Mouse (Mus musculus) heart, embryonic 14.5 days (tissue): ENCODE data around the gene Col11a2. TPM values are rescaled to one million over a fixed set of nuclear protein-coding genes. Genes with fewer than 3 reads are reported as not detected.

Experiments used
- ATAC-seq: fragments of 200-750 bp; cut with Nextera tagmentation; 2 replicates; pipeline ENCODE4 v1.8.0; 2017; ENCODE audit warnings: low read depth, moderate TSS enrichment; ENCODE audit not compliant: insufficient number of reproducible peaks, insufficient read depth, low FRiP score
- H3K27ac ChIP-seq, 2 experiments: fragments of 200-500 bp in 1 of 2; fragments of 300-500 bp in 1 of 2; sonication (generic) in 1 of 2; replicated peaks in 1 of 2; 2 replicates each; pipeline ENCODE4 v1.5.1; 2012 to 2014; ENCODE audit warnings: low read depth in 2 of 2, low read length in 2 of 2, control low read depth in 1 of 2, mild to moderate bottlenecking in 1 of 2, mixed read lengths in 1 of 2; ENCODE audit not compliant: control insufficient read depth in 1 of 2, insufficient read depth in 1 of 2
- H3K27me3 ChIP-seq: fragments of 300-500 bp; sonication (generic); 2 replicates; pipeline ENCODE4 v1.6.1; 2014; ENCODE audit warnings: mild to moderate bottlenecking, low read length, control low read depth; ENCODE audit not compliant: control insufficient read depth, insufficient read depth
- H3K36me3 ChIP-seq: fragments of 300-500 bp; sonication (generic); 2 replicates; pipeline ENCODE4 v1.6.1; 2014; ENCODE audit warnings: mild to moderate bottlenecking, control low read depth, low read length, mixed read lengths; ENCODE audit not compliant: control insufficient read depth, insufficient read depth
- H3K4me1 ChIP-seq, 2 experiments: fragments of 200-500 bp in 1 of 2; fragments of 300-500 bp in 1 of 2; sonication (generic) in 1 of 2; 2 replicates each; pipeline ENCODE4 v1.6.1; 2012 to 2014; ENCODE audit warnings: low read length in 2 of 2, control low read depth in 1 of 2, mixed read lengths in 1 of 2; ENCODE audit not compliant: control insufficient read depth in 2 of 2, insufficient read depth in 2 of 2
- H3K4me2 ChIP-seq: fragments of 300-500 bp; sonication (generic); 2 replicates; pipeline ENCODE4 v1.6.1; 2014; ENCODE audit warnings: mild to moderate bottlenecking, low read length
- H3K4me3 ChIP-seq, 2 experiments: fragments of 200-500 bp in 1 of 2; fragments of 300-500 bp in 1 of 2; sonication (generic) in 1 of 2; 2 replicates each; pipeline ENCODE4 v1.5.1; 2012 to 2014; ENCODE audit warnings: low read length in 2 of 2, mild to moderate bottlenecking in 2 of 2, control low read depth in 1 of 2, low read depth in 1 of 2, moderate library complexity in 1 of 2; ENCODE audit not compliant: control insufficient read depth in 1 of 2, insufficient read depth in 1 of 2
- H3K9ac ChIP-seq: fragments of 300-500 bp; sonication (generic); 2 replicates; pipeline ENCODE4 v1.6.1; 2014; ENCODE audit warnings: mild to moderate bottlenecking, low read length
- H3K9me3 ChIP-seq: fragments of 300-500 bp; sonication (generic); 2 replicates; pipeline ENCODE4 v1.6.1; 2016; ENCODE audit warnings: low read length, control low read depth; ENCODE audit not compliant: control insufficient read depth
- WGBS: fragments of 180-500 bp; shearing (Covaris S2); extraction: QIAGEN DNeasy Blood & Tissue Kit; methylation state at CpG from one replicate; pipeline ENCODE4 v1.1.7; 2014; 5-methylcytosine and 5-hydroxymethylcytosine counted together
- polyA plus RNA-seq: library from polyadenylated mRNA; unstranded; fragments of >200 nt; fragmentation: Nextera tagmentation; extraction: Ambion mirVana; gene quantifications from 2 replicates; pipeline ENCODE4 v1.2.1, GENCODE M21; 2014

The Col11a2 gene
- polyA plus RNA-seq, 1 experiment from 2014 or later: 0.51 TPM

- no peaks in the 10 kb centered on the region for H3K27me3 ChIP-seq
- peaks cover 33% of the 10 kb centered on the region for H3K36me3 ChIP-seq
- H3K27ac ChIP-seq: peak overlapping the region; percentile 34 to 82
- H3K9ac ChIP-seq: peak overlapping the region; percentile 82
- peak overlapping the region; percentile 94 for H3K4me2 ChIP-seq
- ATAC-seq: no peak
- no peaks in the 10 kb centered on the region for H3K9me3 ChIP-seq
- 11% methylated on average over 30 of the region's 36 CpGs for WGBS
- H3K4me3 ChIP-seq: peak overlapping the region; percentile 69 to 70
- H3K4me1 ChIP-seq: peaks cover 23 to 52% of the 10 kb centered on the region in 2 experiments
Measured at GRCm38 (mm10) chr17:34026917-34027655, 12.2 kb upstream of the Col11a2 start.

- Histone ChIP-seq H3K9ac (peak within 1 kb of the TSS; percentile 82), H3K36me3 (peaks cover 28% of the 10 kb centered on the region), H3K4me3 (peak within 1 kb of the TSS; percentile 69 to 70), H3K27me3 (no peaks in the 10 kb centered on the region), H3K4me1 (peaks cover 26 to 55% of the 10 kb centered on the region in 2 experiments), H3K4me2 (peak within 1 kb of the TSS; percentile 94), H3K27ac (peak within 1 kb of the TSS; percentile 34 to 82), H3K9me3 (no peaks in the 10 kb centered on the region)
- peak; percentile 73 for ATAC-seq
- WGBS: under 1% methylated on average over 46 of the region's 49 CpGs
Measured at GRCm38 (mm10) chr17:34027656-34028223, 11.5 kb upstream of the Col11a2 start, which contains the start of gene H2-Ke6. TSS of gene H2-Ke6 (minus strand) at chr17:34028060.

DNA sequence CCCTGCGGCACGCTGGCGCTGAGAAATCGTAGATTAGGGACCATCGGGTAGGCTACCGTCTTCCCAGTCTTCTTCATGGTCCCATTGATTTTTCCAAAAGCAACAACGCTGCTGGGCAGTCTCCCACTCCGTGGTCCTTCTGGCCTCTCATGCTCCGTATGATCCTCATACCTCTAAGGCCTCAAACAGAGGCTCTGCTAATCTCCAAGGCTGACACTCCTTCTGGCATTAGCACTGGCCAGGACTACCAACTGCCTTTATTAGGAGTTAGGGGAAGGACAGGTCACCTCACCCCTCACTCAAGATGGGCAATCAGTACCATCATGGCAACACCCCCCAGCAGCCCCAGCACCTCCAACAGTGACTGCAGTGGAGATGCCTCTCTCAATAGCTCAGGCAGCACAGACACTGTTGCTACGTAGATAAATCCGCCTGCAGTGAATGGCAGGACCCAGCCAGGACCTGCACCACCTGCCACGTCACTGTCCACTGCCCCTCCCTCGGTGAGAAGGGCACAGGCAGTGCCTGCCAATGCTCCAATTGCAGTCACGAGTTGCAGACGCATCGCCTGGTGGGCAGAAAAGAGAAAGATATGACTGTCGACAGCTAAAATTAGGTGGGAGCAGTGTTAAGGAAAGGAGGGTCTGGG, 10.6 kb upstream of the Col11a2 start:
- Histone ChIP-seq H3K4me1 (peaks cover 27 to 54% of the 10 kb centered on the region in 2 experiments), H3K4me2 (peak overlapping the region; percentile 94; the same call in 1 of the 2 replicates), H3K9ac (no peak overlapping the region), H3K9me3 (no peaks in the 10 kb centered on the region), H3K27me3 (no peaks in the 10 kb centered on the region), H3K4me3 (no peak overlapping the region; a peak in 1 of 4 replicates), H3K36me3 (peaks cover 27% of the 10 kb centered on the region), H3K27ac (peak overlapping the region in 1 of 2 experiments; percentile 82; a peak in 1 of 4 replicates)
- no peak for ATAC-seq
- WGBS: 74% methylated on average over 17 of the region's 17 CpGs

DNA sequence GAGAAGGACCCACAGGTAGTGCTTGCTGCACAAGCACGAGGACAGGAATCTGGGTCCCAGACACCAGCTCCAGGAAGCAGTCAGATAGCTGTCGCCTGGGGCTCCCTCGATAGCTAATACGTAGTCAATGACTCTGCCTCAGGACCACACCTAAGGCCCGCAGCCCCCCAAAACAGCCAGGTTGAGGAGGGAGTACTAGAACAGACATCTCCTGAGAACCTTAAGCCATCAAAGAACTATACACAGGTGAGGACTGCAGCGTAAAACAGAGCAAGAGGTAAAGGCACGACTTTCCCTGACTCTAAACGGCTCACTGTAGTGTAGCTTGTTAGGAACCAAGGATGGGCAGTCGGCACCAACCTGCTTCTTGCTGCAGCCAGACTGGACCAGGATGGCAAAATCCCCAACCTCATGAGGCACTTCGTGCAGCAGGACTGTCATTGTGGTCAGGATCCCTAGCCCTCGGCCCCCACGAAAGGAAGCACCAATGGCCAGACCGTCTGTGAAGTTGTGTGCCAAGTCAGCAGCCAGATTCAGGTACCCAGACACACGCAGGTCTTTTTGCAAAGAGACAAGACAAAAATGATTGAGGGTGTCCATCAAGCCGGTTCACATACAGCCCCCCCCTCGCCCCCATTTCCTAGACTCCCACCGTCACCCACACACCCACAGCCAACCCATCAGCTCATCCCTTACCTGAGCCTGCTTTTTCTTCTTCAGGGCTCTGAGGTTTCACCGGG, 9.9 kb upstream of the Col11a2 start:
- Histone ChIP-seq H3K4me1 (peaks cover 27 to 54% of the 10 kb centered on the region in 2 experiments), H3K4me2 (peak overlapping the region; percentile 81), H3K9ac (peak overlapping the region; percentile 92; the same call in 1 of the 2 replicates), H3K27me3 (no peaks in the 10 kb centered on the region), H3K27ac (no peak overlapping the region), H3K36me3 (peaks cover 34% of the 10 kb centered on the region), H3K9me3 (no peaks in the 10 kb centered on the region), H3K4me3 (peak overlapping the region in 1 of 2 experiments; percentile 78; a peak in 1 of 4 replicates)
- WGBS: 86% methylated on average over 18 of the region's 18 CpGs
- no peak for ATAC-seq

DNA sequence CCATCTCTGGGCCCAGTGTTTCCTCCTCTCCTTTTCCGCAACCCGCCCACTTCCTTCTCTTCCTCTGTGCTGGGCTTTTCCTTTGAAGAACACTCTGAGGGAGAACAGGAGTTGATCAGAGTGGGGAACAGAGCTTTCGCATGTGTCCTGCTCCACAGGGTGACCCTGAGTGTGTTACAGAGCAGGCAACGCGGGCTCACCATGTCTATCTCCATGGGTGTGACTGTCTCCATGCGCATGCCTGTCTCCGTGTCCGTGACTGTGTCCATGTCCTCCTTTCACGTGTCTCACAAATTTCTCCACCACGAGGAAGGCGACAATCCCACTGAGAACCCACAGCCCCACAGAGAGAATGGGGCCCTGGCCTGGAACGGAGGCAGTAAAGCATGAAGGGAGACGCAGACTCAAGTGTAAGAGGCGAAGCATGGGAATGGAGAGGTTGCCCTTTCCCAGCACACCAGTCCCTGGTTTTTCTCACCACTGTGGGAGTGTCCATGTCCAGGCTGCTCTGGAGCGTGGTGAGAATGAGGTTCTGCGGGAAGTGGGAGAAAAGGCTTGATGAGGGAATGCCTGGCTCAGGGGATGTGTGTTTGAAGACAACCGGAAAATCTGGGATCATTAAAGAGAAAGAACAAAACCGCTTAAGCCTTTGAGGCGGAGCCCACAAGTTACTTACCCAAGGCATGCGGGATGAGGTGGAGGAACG, 9.2 kb upstream of the Col11a2 start:
- Histone ChIP-seq H3K36me3 (peaks cover 39% of the 10 kb centered on the region), H3K27ac (0 out of 4 replicates have a peak overlapping the region, but pooled peaks of 1 of the 2 experiments have one; percentile 94), H3K4me1 (peaks cover 27 to 54% of the 10 kb centered on the region in 2 experiments), H3K4me3 (peak overlapping the region; percentile 78 to 90), H3K4me2 (peak overlapping the region; percentile 81), H3K9me3 (no peaks in the 10 kb centered on the region), H3K9ac (peak overlapping the region; percentile 92), H3K27me3 (no peaks in the 10 kb centered on the region)
- ATAC-seq: no peak
- 79% methylated on average over 21 of the region's 21 CpGs for WGBS

DNA sequence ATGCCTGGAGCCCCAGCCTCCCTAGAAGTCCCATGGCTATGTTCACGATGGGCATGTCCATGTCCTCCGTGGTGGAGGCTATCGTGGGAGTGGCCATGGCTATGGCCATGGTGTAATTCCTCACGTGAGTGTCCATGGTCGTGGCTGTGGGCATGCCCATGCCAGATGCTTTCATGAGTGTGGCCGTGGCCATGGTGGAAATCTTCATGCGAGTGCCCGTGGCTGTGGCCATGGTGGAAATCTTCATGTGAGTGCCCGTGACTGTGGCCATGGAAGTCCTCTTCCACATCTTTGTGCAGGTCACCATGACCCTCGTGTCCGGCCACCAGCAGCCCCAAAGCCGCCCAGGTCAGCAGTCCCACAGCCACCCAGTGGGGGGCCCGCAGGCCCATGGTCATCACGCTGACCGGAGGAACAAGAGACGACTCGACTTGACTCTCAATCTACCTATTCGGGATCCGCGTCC, 8.3 kb upstream of the Col11a2 start:
- H3K27ac ChIP-seq: peak overlapping the region; percentile 85 to 94
- WGBS: 4% methylated on average over 20 of the region's 20 CpGs
- peak overlapping the region; percentile 78 to 90 for H3K4me3 ChIP-seq
- peak overlapping the region; percentile 92 for H3K9ac ChIP-seq
- peaks cover 47% of the 10 kb centered on the region for H3K36me3 ChIP-seq
- H3K9me3 ChIP-seq: no peaks in the 10 kb centered on the region
- no peaks in the 10 kb centered on the region for H3K27me3 ChIP-seq
- peaks cover 25 to 46% of the 10 kb centered on the region in 2 experiments for H3K4me1 ChIP-seq
- ATAC-seq: peak; percentile 0; the same call in 1 of the 2 replicates
- H3K4me2 ChIP-seq: peak overlapping the region; percentile 81
